Mouse (Mus musculus) forebrain, embryonic 10.5 days (tissue): ENCODE measurements around the gene 9130019O22Rik. TPM values are rescaled to one million over a fixed set of nuclear protein-coding genes. Genes with fewer than 3 reads are reported as not detected.
"Not testable (repeated sequence)": the region's sequence is repeated elsewhere in the genome, so short reads cannot be mapped to it uniquely, and the experiment has no call there.

ENCODE experiments used
- DNase-seq: peaks from one replicate; pipeline ENCODE4 v3.0.0-alpha.2; 2017; ENCODE audit warnings: low spot score; ENCODE audit errors: extremely low spot score
- H3K27ac ChIP-seq: fragments of 300-500 bp; sonication (generic); 2 replicates; pipeline ENCODE4 v1.5.1; 2016; ENCODE audit warnings: mild to moderate bottlenecking
- H3K27me3 ChIP-seq: fragments of 300-500 bp; sonication (generic); 2 replicates; pipeline ENCODE4 v1.6.1; 2016; ENCODE audit warnings: mild to moderate bottlenecking; ENCODE audit not compliant: poor library complexity, severe bottlenecking
- H3K36me3 ChIP-seq: fragments of 300-500 bp; sonication (generic); replicated peaks from 2 replicates; pipeline ENCODE4 v1.6.1; 2016; ENCODE audit warnings: mild to moderate bottlenecking, moderate library complexity
- H3K4me1 ChIP-seq: fragments of 300-500 bp; sonication (generic); 2 replicates; pipeline ENCODE4 v1.6.1; 2016
- H3K4me3 ChIP-seq: fragments of 300-500 bp; sonication (generic); 2 replicates; pipeline ENCODE4 v1.5.1; 2016; ENCODE audit warnings: mild to moderate bottlenecking, moderate library complexity
- H3K9me3 ChIP-seq: fragments of 300-500 bp; sonication (generic); 2 replicates; pipeline ENCODE4 v1.6.1; 2016; ENCODE audit warnings: mild to moderate bottlenecking, moderate library complexity
- WGBS: fragments of 180-500 bp; shearing (Covaris S2); methylation state at CpG from one replicate; pipeline ENCODE4 v1.1.7; 2016; 5-methylcytosine and 5-hydroxymethylcytosine counted together
- polyA plus RNA-seq: library from polyadenylated mRNA; unstranded; fragments of >200 nt; fragmentation: Nextera tagmentation; extraction: Ambion mirVana; gene quantifications from 2 replicates; pipeline ENCODE4 v1.2.1, GENCODE M21; 2016

Gene 9130019O22Rik
- polyA plus RNA-seq, 1 experiment from 2014 or later, result 4.8 TPM

- Histone ChIP-seq H3K27me3 (no peaks in the 10 kb centered on the region), H3K4me1 (peaks cover 40% of the 10 kb centered on the region), H3K9me3 (no peaks in the 10 kb centered on the region), H3K36me3 (peaks cover 36% of the 10 kb centered on the region), H3K4me3 (peak overlapping the region; percentile 95), H3K27ac (peak overlapping the region; percentile 98)
- DNase-seq, result no peak
- WGBS, result 89% methylated on average over 8 of the region's 8 CpGs
Measured at GRCm38 (mm10) chr7:127344371-127344770, 42.6 kb downstream of the 9130019O22Rik start.

- DNase-seq, result no peak
- Histone ChIP-seq H3K27me3 (no peaks in the 10 kb centered on the region), H3K36me3 (peaks cover 36% of the 10 kb centered on the region), H3K4me1 (peaks cover 40% of the 10 kb centered on the region), H3K4me3 (peak overlapping the region; percentile 12; the same call in 1 of the 2 replicates), H3K27ac (no peak overlapping the region), H3K9me3 (no peaks in the 10 kb centered on the region)
- 95% methylated on average over 38 of the region's 38 CpGs for WGBS
Measured at GRCm38 (mm10) chr7:127343351-127344019, 43.5 kb downstream of the 9130019O22Rik start.

GRCm38 (mm10) chr7:127342888-127343287 is 44.1 kb downstream of the 9130019O22Rik start:
- DNase-seq, result no peak
- H3K27me3 ChIP-seq, result no peaks in the 10 kb centered on the region
- no peaks in the 10 kb centered on the region for H3K9me3 ChIP-seq
- H3K4me3 ChIP-seq, result 0 out of 2 replicates have a peak overlapping the region, but pooled peaks have one; percentile 12
- WGBS, result 96% methylated on average over 7 of the region's 7 CpGs
- no peak overlapping the region for H3K27ac ChIP-seq
- H3K36me3 ChIP-seq, result peaks cover 36% of the 10 kb centered on the region
- H3K4me1 ChIP-seq, result peaks cover 40% of the 10 kb centered on the region

GRCm38 (mm10) chr7:127342332-127342731 is 44.6 kb downstream of the 9130019O22Rik start:
- no peaks in the 10 kb centered on the region for H3K9me3 ChIP-seq
- no peak overlapping the region for H3K27ac ChIP-seq
- H3K27me3 ChIP-seq, result no peaks in the 10 kb centered on the region
- H3K4me1 ChIP-seq, result peaks cover 38% of the 10 kb centered on the region
- DNase-seq, result no peak
- 77% methylated on average over 4 of the region's 4 CpGs for WGBS
- H3K36me3 ChIP-seq, result peaks cover 36% of the 10 kb centered on the region
- no peak overlapping the region for H3K4me3 ChIP-seq

- H3K36me3 ChIP-seq, result peaks cover 36% of the 10 kb centered on the region
- not testable (repeated sequence) for DNase-seq, H3K4me3 ChIP-seq, H3K27ac ChIP-seq, H3K9me3 ChIP-seq, H3K27me3 ChIP-seq
- WGBS, result 93% methylated on average over 6 of the region's 6 CpGs
- H3K4me1 ChIP-seq, result peaks cover 33% of the 10 kb centered on the region
Measured at GRCm38 (mm10) chr7:127341861-127342260, 45.1 kb downstream of the 9130019O22Rik start.

- WGBS, result 98% methylated on average over 8 of the region's 8 CpGs
- H3K27ac ChIP-seq, result no peak overlapping the region
- DNase-seq, result no peak
- H3K27me3 ChIP-seq, result no peaks in the 10 kb centered on the region
- peaks cover 28% of the 10 kb centered on the region for H3K4me1 ChIP-seq
- no peaks in the 10 kb centered on the region for H3K9me3 ChIP-seq
- H3K4me3 ChIP-seq, result no peak overlapping the region
- peaks cover 36% of the 10 kb centered on the region for H3K36me3 ChIP-seq
Measured at GRCm38 (mm10) chr7:127341356-127341755, 45.6 kb downstream of the 9130019O22Rik start.

- 83% methylated on average over 4 of the region's 4 CpGs for WGBS
- Histone ChIP-seq H3K36me3 (peaks cover 20% of the 10 kb centered on the region), H3K27ac (no peak overlapping the region), H3K4me1 (no peaks in the 10 kb centered on the region), H3K4me3 (no peak overlapping the region), H3K27me3 (no peaks in the 10 kb centered on the region), H3K9me3 (no peaks in the 10 kb centered on the region)
- no peak for DNase-seq
Measured at GRCm38 (mm10) chr7:127337636-127338035, 49.3 kb downstream of the 9130019O22Rik start.

- H3K4me3 ChIP-seq, result no peak overlapping the region
- 86% methylated on average over 4 of the region's 4 CpGs for WGBS
- peaks cover 2% of the 10 kb centered on the region; the same call in 1 of the 2 replicates for H3K36me3 ChIP-seq
- no peaks in the 10 kb centered on the region for H3K27me3 ChIP-seq
- no peaks in the 10 kb centered on the region for H3K9me3 ChIP-seq
- H3K4me1 ChIP-seq, result no peaks in the 10 kb centered on the region
- DNase-seq, result no peak
- H3K27ac ChIP-seq, result no peak overlapping the region
Measured at GRCm38 (mm10) chr7:127335604-127336003, 51.4 kb downstream of the 9130019O22Rik start.

GRCm38 (mm10) chr7:127333240-127333639 is 53.7 kb downstream of the 9130019O22Rik start:
- Histone ChIP-seq H3K4me3 (no peak overlapping the region), H3K36me3 (no peaks in the 10 kb centered on the region), H3K27me3 (no peaks in the 10 kb centered on the region), H3K27ac (no peak overlapping the region), H3K9me3 (no peaks in the 10 kb centered on the region), H3K4me1 (no peaks in the 10 kb centered on the region)
- WGBS, result 88% methylated on average over 6 of the region's 6 CpGs
- no peak for DNase-seq

Other genes with a start within 250 kb of the 9130019O22Rik start
- 0.07 and 0.10 TPM in 2 replicates for gene Spn, start 249.3 kb downstream of the 9130019O22Rik start, polyA plus RNA-seq
- gene Cd2bp2, start 191.1 kb downstream of the 9130019O22Rik start, polyA plus RNA-seq, result 111 and 114 TPM in 2 replicates
- 27.3 and 29.2 TPM in 2 replicates for gene Tbc1d10b, start 178.7 kb downstream of the 9130019O22Rik start, polyA plus RNA-seq
- 10.7 and 10.8 TPM in 2 replicates for gene Mylpf, start 178.3 kb downstream of the 9130019O22Rik start, polyA plus RNA-seq
- 74.7 and 78.3 TPM in 2 replicates for gene Zfp553, start 154.1 kb downstream of the 9130019O22Rik start, polyA plus RNA-seq
- gene Sept1, start 154.0 kb downstream of the 9130019O22Rik start, polyA plus RNA-seq, result 30.3 and 32.3 TPM in 2 replicates
- gene Zfp771, start 142.9 kb downstream of the 9130019O22Rik start, polyA plus RNA-seq, result 55.8 and 57.7 TPM in 2 replicates
- 379 and 383 TPM in 2 replicates for gene Dctpp1, start 126.5 kb downstream of the 9130019O22Rik start, polyA plus RNA-seq
- gene Sephs2, start 113.1 kb downstream of the 9130019O22Rik start, polyA plus RNA-seq, result 84.0 and 88.2 TPM in 2 replicates
- 0.22 and 0.36 TPM in 2 replicates for gene Itgal, start 90.9 kb downstream of the 9130019O22Rik start, polyA plus RNA-seq
- gene Zfp768, start 41.6 kb downstream of the 9130019O22Rik start, polyA plus RNA-seq, result 17.6 and 18.9 TPM in 2 replicates
- gene Zfp747, start 11.1 kb downstream of the 9130019O22Rik start, polyA plus RNA-seq, result 7.6 TPM in 2 replicates
- gene E430018J23Rik, start 6.5 kb upstream of the 9130019O22Rik start, polyA plus RNA-seq, result 4.2 and 4.8 TPM in 2 replicates
- 5.8 and 6.1 TPM in 2 replicates for gene Zfp764, start 19.7 kb upstream of the 9130019O22Rik start, polyA plus RNA-seq
- gene Zfp688, start 34.9 kb upstream of the 9130019O22Rik start, polyA plus RNA-seq, result 33.9 and 35.0 TPM in 2 replicates
- gene Zfp689, start 62.0 kb upstream of the 9130019O22Rik start, polyA plus RNA-seq, result 14.4 and 15.4 TPM in 2 replicates
- 47.3 and 50.9 TPM in 2 replicates for gene Prr14, start 72.4 kb upstream of the 9130019O22Rik start, polyA plus RNA-seq
- gene Fbrs, start 92.0 kb upstream of the 9130019O22Rik start, polyA plus RNA-seq, result 7.3 and 7.7 TPM in 2 replicates
- 52.8 and 63.6 TPM in 2 replicates for gene Srcap, start 124.8 kb upstream of the 9130019O22Rik start, polyA plus RNA-seq
- 15.9 and 18.4 TPM in 2 replicates for gene Gm42715, start 132.4 kb upstream of the 9130019O22Rik start, polyA plus RNA-seq
- 6.2 TPM in 2 replicates for gene Tmem265, start 174.2 kb upstream of the 9130019O22Rik start, polyA plus RNA-seq
- gene Phkg2, start 186.2 kb upstream of the 9130019O22Rik start, polyA plus RNA-seq, result 42.4 and 45.0 TPM in 2 replicates
- 12.2 and 12.8 TPM in 2 replicates for gene Ccdc189, start 201.4 kb upstream of the 9130019O22Rik start, polyA plus RNA-seq
- gene Rnf40, start 201.6 kb upstream of the 9130019O22Rik start, polyA plus RNA-seq, result 60.5 and 62.8 TPM in 2 replicates
- gene Zfp629, start 228.6 kb upstream of the 9130019O22Rik start, polyA plus RNA-seq, result 30.6 and 33.0 TPM in 2 replicates